Mouse (Mus musculus): ENCODE measurements around the gene Rapgefl1. TPM values are rescaled to one million over a fixed set of nuclear protein-coding genes. Genes with fewer than 3 reads are reported as not detected.

Rapgefl1 gene
- total and polyA plus RNA-seq, 3 experiments: 0.27 to 0.35 TPM; not detected in 1

- ATAC-seq (ENCODE audit: extremely low read depth, insufficient number of reproducible peaks, low FRiP score, poor library complexity, severe bottlenecking) (no peak), DNase-seq (ENCODE audit: low spot score) (no peak)
- peaks cover 17% of the 10 kb centered on the region for H3K4me1 ChIP-seq (ENCODE audit: insufficient read depth, low read depth, low read length)
- no peak for TF ChIP-seq POLR2AphosphoS5 (IDR thresholded peaks at IDR 0.05; ENCODE audit: insufficient replicate concordance, low read depth, low read length)
- H3K36me3 ChIP-seq (replicated peaks): peaks cover 86% of the 10 kb centered on the region
- H3K4me3 ChIP-seq (ENCODE audit: low read depth, low read length): no peak overlapping the region
- H3K9me3 ChIP-seq (replicated peaks): no peaks in the 10 kb centered on the region
- H3K27me3 ChIP-seq (ENCODE audit: insufficient read depth, low read length): no peaks in the 10 kb centered on the region
These were observed 35.5 kb downstream of the Rapgefl1 start for GRCm38 (mm10) chr11:98872040-98872439.

- no peak for TF ChIP-seq GATA2 (IDR thresholded peaks at IDR 0.05; ENCODE audit: borderline replicate concordance, low read depth, low read length)
- TF ChIP-seq TAL1 (conservative IDR thresholded peaks at IDR 0.05; ENCODE audit: low read depth, low read length): no peak
- no peak for TF ChIP-seq GATA1 (IDR thresholded peaks at IDR 0.05; ENCODE audit: borderline replicate concordance, low read length)
- TF ChIP-seq CTCF (IDR thresholded peaks at IDR 0.05; ENCODE audit: low read depth, low read length): no peak
- TF ChIP-seq POLR2AphosphoS5 (IDR thresholded peaks at IDR 0.05; ENCODE audit: insufficient replicate concordance, low read depth, low read length): no peak
- no peak for ATAC-seq (ENCODE audit: extremely low read depth, insufficient number of reproducible peaks, low FRiP score, poor library complexity, severe bottlenecking)
- DNase-seq (ENCODE audit: low spot score): no peak
These were observed 37.3 kb downstream of the Rapgefl1 start for GRCm38 (mm10) chr11:98873900-98874299.

GRCm38 (mm10) chr11:98877001-98877400 lies 40.4 kb downstream of the Rapgefl1 start:
- no peaks in the 10 kb centered on the region for H3K27me3 ChIP-seq (ENCODE audit: insufficient read depth, low read length)
- DNase-seq (ENCODE audit: low spot score): no peak

More at GRCm38 (mm10) chr11:98873900-98874299, 37.3 kb downstream of the Rapgefl1 start:
- Histone ChIP-seq H3K4me1 (ENCODE audit: insufficient read depth, low read depth, low read length) (peaks cover 11% of the 10 kb centered on the region), H3K4me3 (ENCODE audit: low read depth, low read length) (no peak overlapping the region), H3K27me3 (ENCODE audit: insufficient read depth, low read length) (no peaks in the 10 kb centered on the region), H3K9me3 (replicated peaks) (no peaks in the 10 kb centered on the region), H3K36me3 (replicated peaks) (peaks cover 81% of the 10 kb centered on the region)

GRCm38 (mm10) chr11:98887703-98888102 lies 51.1 kb downstream of the Rapgefl1 start:
- Histone ChIP-seq H3K4me3 (ENCODE audit: low read depth, low read length) (no peak overlapping the region), H3K36me3 (replicated peaks) (peaks cover 98% of the 10 kb centered on the region), H3K4me1 (ENCODE audit: insufficient read depth, low read depth, low read length) (no peaks in the 10 kb centered on the region), H3K27me3 (ENCODE audit: insufficient read depth, low read length) (no peaks in the 10 kb centered on the region), H3K9me3 (replicated peaks) (no peaks in the 10 kb centered on the region)
- ATAC-seq (ENCODE audit: extremely low read depth, insufficient number of reproducible peaks, low FRiP score, poor library complexity, severe bottlenecking) (no peak), DNase-seq (ENCODE audit: low spot score) (no peak)
- no peak for TF ChIP-seq GATA2 (IDR thresholded peaks at IDR 0.05; ENCODE audit: borderline replicate concordance, low read depth, low read length)
- TF ChIP-seq CTCF (IDR thresholded peaks at IDR 0.05; ENCODE audit: low read depth, low read length): no peak

More at GRCm38 (mm10) chr11:98877001-98877400, 40.4 kb downstream of the Rapgefl1 start:
- Histone ChIP-seq H3K9me3 (replicated peaks) (no peaks in the 10 kb centered on the region), H3K4me1 (ENCODE audit: insufficient read depth, low read depth, low read length) (peaks cover 11% of the 10 kb centered on the region), H3K36me3 (replicated peaks) (peaks cover 73% of the 10 kb centered on the region), H3K4me3 (ENCODE audit: low read depth, low read length) (no peak overlapping the region)
- ATAC-seq (ENCODE audit: extremely low read depth, insufficient number of reproducible peaks, low FRiP score, poor library complexity, severe bottlenecking): no peak
- TF ChIP-seq TAL1 (conservative IDR thresholded peaks at IDR 0.05; ENCODE audit: low read depth, low read length): no peak
- no peak for TF ChIP-seq GATA1 (IDR thresholded peaks at IDR 0.05; ENCODE audit: borderline replicate concordance, low read length)
- no peak for TF ChIP-seq CTCF (IDR thresholded peaks at IDR 0.05; ENCODE audit: low read depth, low read length)
- no peak for TF ChIP-seq GATA2 (IDR thresholded peaks at IDR 0.05; ENCODE audit: borderline replicate concordance, low read depth, low read length)
- TF ChIP-seq POLR2AphosphoS5 (IDR thresholded peaks at IDR 0.05; ENCODE audit: insufficient replicate concordance, low read depth, low read length): no peak

GRCm38 (mm10) chr11:98889077-98889476 lies 52.5 kb downstream of the Rapgefl1 start:
- peaks cover 99% of the 10 kb centered on the region for H3K36me3 ChIP-seq (replicated peaks)

GRCm38 (mm10) chr11:98889977-98890376 lies 53.4 kb downstream of the Rapgefl1 start:
- no peak for TF ChIP-seq POLR2AphosphoS5 (IDR thresholded peaks at IDR 0.05; ENCODE audit: insufficient replicate concordance, low read depth, low read length)
- TF ChIP-seq GATA1 (IDR thresholded peaks at IDR 0.05; ENCODE audit: borderline replicate concordance, low read length): no peak
- no peak for TF ChIP-seq GATA2 (IDR thresholded peaks at IDR 0.05; ENCODE audit: borderline replicate concordance, low read depth, low read length)
- no peak for TF ChIP-seq CTCF (IDR thresholded peaks at IDR 0.05; ENCODE audit: low read depth, low read length)
- TF ChIP-seq TAL1 (conservative IDR thresholded peaks at IDR 0.05; ENCODE audit: low read depth, low read length): no peak
- Histone ChIP-seq H3K4me1 (ENCODE audit: insufficient read depth, low read depth, low read length) (peaks cover 5% of the 10 kb centered on the region; the same call in 1 of the 2 replicates), H3K9me3 (replicated peaks) (no peaks in the 10 kb centered on the region), H3K4me3 (ENCODE audit: low read depth, low read length) (no peak overlapping the region), H3K36me3 (replicated peaks) (peaks cover 97% of the 10 kb centered on the region), H3K27me3 (ENCODE audit: insufficient read depth, low read length) (no peaks in the 10 kb centered on the region)
- DNase-seq (ENCODE audit: low spot score) (no peak), ATAC-seq (ENCODE audit: extremely low read depth, insufficient number of reproducible peaks, low FRiP score, poor library complexity, severe bottlenecking) (no peak)

More at GRCm38 (mm10) chr11:98889077-98889476, 52.5 kb downstream of the Rapgefl1 start:
- no peaks in the 10 kb centered on the region for H3K9me3 ChIP-seq (replicated peaks)
- no peak for DNase-seq (ENCODE audit: low spot score)
- no peaks in the 10 kb centered on the region for H3K27me3 ChIP-seq (ENCODE audit: insufficient read depth, low read length)
- H3K4me3 ChIP-seq (ENCODE audit: low read depth, low read length): no peak overlapping the region
- ATAC-seq (ENCODE audit: extremely low read depth, insufficient number of reproducible peaks, low FRiP score, poor library complexity, severe bottlenecking): no peak
- H3K4me1 ChIP-seq (ENCODE audit: insufficient read depth, low read depth, low read length): peaks cover 3% of the 10 kb centered on the region; the same call in 1 of the 2 replicates
- TF ChIP-seq GATA2 (IDR thresholded peaks at IDR 0.05; ENCODE audit: borderline replicate concordance, low read depth, low read length) (no peak), TAL1 (conservative IDR thresholded peaks at IDR 0.05; ENCODE audit: low read depth, low read length) (no peak)

GRCm38 (mm10) chr11:98892426-98892825 lies 55.8 kb downstream of the Rapgefl1 start:
- Histone ChIP-seq H3K36me3 (replicated peaks) (peaks cover 98% of the 10 kb centered on the region), H3K4me1 (ENCODE audit: insufficient read depth, low read depth, low read length) (peaks cover 5% of the 10 kb centered on the region; the same call in 1 of the 2 replicates), H3K4me3 (ENCODE audit: low read depth, low read length) (no peak overlapping the region), H3K27me3 (ENCODE audit: insufficient read depth, low read length) (no peaks in the 10 kb centered on the region), H3K9me3 (replicated peaks) (no peaks in the 10 kb centered on the region)
- no peak for DNase-seq (ENCODE audit: low spot score)
- ATAC-seq (ENCODE audit: extremely low read depth, insufficient number of reproducible peaks, low FRiP score, poor library complexity, severe bottlenecking): no peak
- TF ChIP-seq GATA1 (IDR thresholded peaks at IDR 0.05; ENCODE audit: borderline replicate concordance, low read length) (no peak), CTCF (IDR thresholded peaks at IDR 0.05; ENCODE audit: low read depth, low read length) (no peak), GATA2 (IDR thresholded peaks at IDR 0.05; ENCODE audit: borderline replicate concordance, low read depth, low read length) (no peak), TAL1 (conservative IDR thresholded peaks at IDR 0.05; ENCODE audit: low read depth, low read length) (no peak), POLR2AphosphoS5 (IDR thresholded peaks at IDR 0.05; ENCODE audit: insufficient replicate concordance, low read depth, low read length) (no peak)

Data from G1E (cell line).